Mouse (Mus musculus): ENCODE data around the gene Rassf3. TPM values are rescaled to one million over a fixed set of nuclear protein-coding genes. Genes with fewer than 3 reads are reported as not detected.

Gene Rassf3
- total and polyA plus RNA-seq, 3 experiments: 4.0 to 9.0 (median 7.3) TPM

GRCm38 (mm10) chr10:121469625-121470024 lies 6.5 kb downstream of the Rassf3 start:
- Histone ChIP-seq H3K9me3 (replicated peaks; ENCODE audit: low read length) (no peaks in the 10 kb centered on the region), H3K4me3 (replicated peaks in 1 of 3; ENCODE audit: low read depth in 2 of 3, low read length in 2 of 3, poor library complexity in 1 of 3) (no peak overlapping the region), H3K9ac (ENCODE audit: insufficient read depth, low read depth) (no peak overlapping the region), H3K4me2 (ENCODE audit: insufficient read depth, low read depth, poor library complexity, severe bottlenecking) (no peak overlapping the region), H3K4me1 (ENCODE audit: control insufficient read depth in 1 of 2, insufficient read depth in 2 of 2) (peaks cover 9 to 69% of the 10 kb centered on the region in 2 experiments), H3K27ac (ENCODE audit: insufficient read depth, low read depth) (no peak overlapping the region), H3K27me3 (replicated peaks) (no peaks in the 10 kb centered on the region), H3K79me2 (replicated peaks; ENCODE audit: control insufficient read depth, extremely low read depth, insufficient read depth, poor library complexity, severe bottlenecking) (peaks cover 19% of the 10 kb centered on the region), H3K36me3 (replicated peaks in 1 of 2; ENCODE audit: control insufficient read depth in 1 of 2, insufficient read depth in 1 of 2, low read length in 1 of 2) (no peaks in the 10 kb centered on the region)
- no peak for DNase-seq (ENCODE audit: extremely low read depth)
- TF ChIP-seq CHD1 (IDR thresholded peaks at IDR 0.05; ENCODE audit: low read depth, low read length) (no peak), BHLHE40 (IDR thresholded peaks at IDR 0.05; ENCODE audit: low read depth, low read length) (no peak), MAZ (IDR thresholded peaks at IDR 0.05; ENCODE audit: low read depth, low read length) (no peak), POLR2A (IDR thresholded peaks at IDR 0.05; ENCODE audit: low read depth, low read length) (no peak), ZMIZ1 (IDR thresholded peaks at IDR 0.05; ENCODE audit: low read depth, low read length) (no peak), JUN (IDR thresholded peaks at IDR 0.05; ENCODE audit: insufficient read depth, low read depth, low read length) (no peak), HCFC1 (IDR thresholded peaks at IDR 0.05; ENCODE audit: low read depth, low read length) (no peak), TBP (conservative IDR thresholded peaks at IDR 0.05; ENCODE audit: low read depth, low read length) (no peak), MEF2A (IDR thresholded peaks at IDR 0.05; ENCODE audit: borderline replicate concordance, low read depth, low read length) (no peak)
- in situ Hi-C loops (cut with MboI; ENCODE audit: low pct_ligation_motif_present, low pct_unique_long_range_greater_than_20kb, low sequenced_read_pairs): no loop called here
- dilution Hi-C loops (cut with MboI; ENCODE audit: extremely low pct_ligation_motif_present, extremely low pct_unique_long_range_greater_than_20kb, low sequenced_read_pairs): no loop called here

- H3K79me2 ChIP-seq (replicated peaks; ENCODE audit: control insufficient read depth, extremely low read depth, insufficient read depth, poor library complexity, severe bottlenecking): peaks cover 14% of the 10 kb centered on the region
- no peak overlapping the region for H3K9ac ChIP-seq (ENCODE audit: insufficient read depth, low read depth)
- no peak overlapping the region for H3K4me2 ChIP-seq (ENCODE audit: insufficient read depth, low read depth, poor library complexity, severe bottlenecking)
- no peaks in the 10 kb centered on the region for H3K9me3 ChIP-seq (replicated peaks; ENCODE audit: low read length)
- no peak for TF ChIP-seq IRF4 (IDR thresholded peaks at IDR 0.05; ENCODE audit: low read depth, low read length)
- no peak for TF ChIP-seq MAZ (IDR thresholded peaks at IDR 0.05; ENCODE audit: low read depth, low read length)
- TF ChIP-seq BHLHE40 (IDR thresholded peaks at IDR 0.05; ENCODE audit: low read depth, low read length): no peak
- no peak for TF ChIP-seq MAFK (IDR thresholded peaks at IDR 0.05; ENCODE audit: insufficient replicate concordance, low read length)
- TF ChIP-seq RCOR1 (conservative IDR thresholded peaks at IDR 0.05; ENCODE audit: low read depth, low read length): no peak
- DNase-seq (ENCODE audit: extremely low read depth): no peak
- no peak overlapping the region for H3K4me3 ChIP-seq (replicated peaks in 1 of 3; ENCODE audit: low read depth in 2 of 3, low read length in 2 of 3, poor library complexity in 1 of 3)
- H3K36me3 ChIP-seq (replicated peaks in 1 of 2; ENCODE audit: control insufficient read depth in 1 of 2, insufficient read depth in 1 of 2, low read length in 1 of 2): peaks cover 3% of the 10 kb centered on the region in 2 experiments
- H3K27me3 ChIP-seq (replicated peaks): no peaks in the 10 kb centered on the region
- peaks cover 12 to 63% of the 10 kb centered on the region in 2 experiments for H3K4me1 ChIP-seq (ENCODE audit: control insufficient read depth in 1 of 2, insufficient read depth in 2 of 2)
- H3K27ac ChIP-seq (ENCODE audit: insufficient read depth, low read depth): no peak overlapping the region
- dilution Hi-C loops (cut with MboI; ENCODE audit: extremely low pct_ligation_motif_present, extremely low pct_unique_long_range_greater_than_20kb, low sequenced_read_pairs) (no loop called here), in situ Hi-C loops (cut with MboI; ENCODE audit: low pct_ligation_motif_present, low pct_unique_long_range_greater_than_20kb, low sequenced_read_pairs) (no loop called here)
Measured at GRCm38 (mm10) chr10:121468985-121469384, 7.2 kb downstream of the Rassf3 start.

- peaks cover 13 to 57% of the 10 kb centered on the region in 2 experiments for H3K4me1 ChIP-seq (ENCODE audit: control insufficient read depth in 1 of 2, insufficient read depth in 2 of 2)
- no peak overlapping the region for H3K4me3 ChIP-seq (replicated peaks in 1 of 3; ENCODE audit: low read depth in 2 of 3, low read length in 2 of 3, poor library complexity in 1 of 3)
- TF ChIP-seq POLR2AphosphoS2 (IDR thresholded peaks at IDR 0.05; ENCODE audit: low read depth, low read length) (no peak), ZNF384 (IDR thresholded peaks at IDR 0.05; ENCODE audit: low read depth, low read length) (no peak), CHD1 (IDR thresholded peaks at IDR 0.05; ENCODE audit: low read depth, low read length) (no peak), MAZ (IDR thresholded peaks at IDR 0.05; ENCODE audit: low read depth, low read length) (no peak), MXI1 (IDR thresholded peaks at IDR 0.05; ENCODE audit: low read depth, low read length) (no peak), RAD21 (IDR thresholded peaks at IDR 0.05; ENCODE audit: low read depth, low read length) (no peak), PAX5 (IDR thresholded peaks at IDR 0.05; ENCODE audit: low read length) (no peak), ZKSCAN1 (IDR thresholded peaks at IDR 0.05; ENCODE audit: borderline replicate concordance, low read depth, low read length) (no peak), MAFK (IDR thresholded peaks at IDR 0.05; ENCODE audit: insufficient replicate concordance, low read length) (no peak), JUN (IDR thresholded peaks at IDR 0.05; ENCODE audit: insufficient read depth, low read depth, low read length) (no peak), USF2 (conservative IDR thresholded peaks at IDR 0.05; ENCODE audit: low read depth, low read length) (no peak), GABPA (IDR thresholded peaks at IDR 0.05; ENCODE audit: insufficient replicate concordance, low read depth, low read length) (no peak), MEF2A (IDR thresholded peaks at IDR 0.05; ENCODE audit: borderline replicate concordance, low read depth, low read length) (no peak)
- H3K4me2 ChIP-seq (ENCODE audit: insufficient read depth, low read depth, poor library complexity, severe bottlenecking): no peak overlapping the region
- in situ Hi-C loops (cut with MboI; ENCODE audit: low pct_ligation_motif_present, low pct_unique_long_range_greater_than_20kb, low sequenced_read_pairs) (no loop called here), dilution Hi-C loops (cut with MboI; ENCODE audit: extremely low pct_ligation_motif_present, extremely low pct_unique_long_range_greater_than_20kb, low sequenced_read_pairs) (no loop called here)
- H3K27ac ChIP-seq (ENCODE audit: insufficient read depth, low read depth): no peak overlapping the region
- H3K36me3 ChIP-seq (replicated peaks in 1 of 2; ENCODE audit: control insufficient read depth in 1 of 2, insufficient read depth in 1 of 2, low read length in 1 of 2): peaks cover 3 to 7% of the 10 kb centered on the region in 2 experiments
- peaks cover 11% of the 10 kb centered on the region for H3K79me2 ChIP-seq (replicated peaks; ENCODE audit: control insufficient read depth, extremely low read depth, insufficient read depth, poor library complexity, severe bottlenecking)
- no peaks in the 10 kb centered on the region for H3K27me3 ChIP-seq (replicated peaks)
- H3K9ac ChIP-seq (ENCODE audit: insufficient read depth, low read depth): no peak overlapping the region
- no peak for DNase-seq (ENCODE audit: extremely low read depth)
- H3K9me3 ChIP-seq (replicated peaks; ENCODE audit: low read length): no peaks in the 10 kb centered on the region
Measured at GRCm38 (mm10) chr10:121468261-121468660, 7.9 kb downstream of the Rassf3 start.

Data from CH12.LX (cell line).